Mouse (Mus musculus): ENCODE data around the gene Caap1.

DNA sequence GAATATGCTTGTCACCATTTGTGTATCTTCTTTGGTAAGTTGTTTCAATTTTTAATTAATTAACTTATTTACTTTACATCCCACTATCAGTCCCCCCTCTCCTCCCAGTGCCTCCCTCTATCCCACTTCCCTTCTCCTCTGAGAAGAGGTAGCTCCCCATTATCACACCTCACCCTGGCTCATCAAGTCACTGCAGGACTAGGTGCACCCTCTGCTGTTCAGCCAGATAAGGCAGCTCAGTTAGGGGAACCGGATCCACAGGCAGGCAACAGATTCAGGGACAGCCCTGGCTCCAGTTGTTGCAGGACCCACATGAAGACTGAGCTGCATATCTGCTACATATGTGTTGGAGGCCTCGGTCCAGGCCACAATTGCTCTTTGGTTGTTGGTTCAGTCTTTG, 97.2 kb downstream of the Caap1 start:
- TF ChIP-seq CTCF (IDR thresholded peaks at IDR 0.05; ENCODE audit: control insufficient read depth, insufficient read depth, insufficient replicate concordance, low read depth, low read length) (no peak), POLR2A (IDR thresholded peaks at IDR 0.05; ENCODE audit: control insufficient read depth, low read depth, low read length) (no peak)

Data from testis, adult 2 months (tissue).